Mouse (Mus musculus) thymus, adult 2 months (tissue): ENCODE results near the gene Cdh13.

Experiments
- CTCF ChIP-seq: fragments of 200-500 bp; IDR thresholded peaks from 2 replicates; pipeline ENCODE4 v1.5.1; 2012; ENCODE audit warnings: mild to moderate bottlenecking, control low read depth, low read length, moderate library complexity, borderline replicate concordance; ENCODE audit not compliant: control insufficient read depth, poor library complexity, insufficient read depth; ENCODE audit errors: extremely low read depth
- POLR2A ChIP-seq: fragments of 200-500 bp; IDR thresholded peaks from 2 replicates; pipeline ENCODE4 v1.6.1; 2012; ENCODE audit warnings: mild to moderate bottlenecking, low read length, control low read depth, moderate library complexity; ENCODE audit not compliant: control insufficient read depth, poor library complexity, insufficient read depth; ENCODE audit errors: extremely low read depth

DNA sequence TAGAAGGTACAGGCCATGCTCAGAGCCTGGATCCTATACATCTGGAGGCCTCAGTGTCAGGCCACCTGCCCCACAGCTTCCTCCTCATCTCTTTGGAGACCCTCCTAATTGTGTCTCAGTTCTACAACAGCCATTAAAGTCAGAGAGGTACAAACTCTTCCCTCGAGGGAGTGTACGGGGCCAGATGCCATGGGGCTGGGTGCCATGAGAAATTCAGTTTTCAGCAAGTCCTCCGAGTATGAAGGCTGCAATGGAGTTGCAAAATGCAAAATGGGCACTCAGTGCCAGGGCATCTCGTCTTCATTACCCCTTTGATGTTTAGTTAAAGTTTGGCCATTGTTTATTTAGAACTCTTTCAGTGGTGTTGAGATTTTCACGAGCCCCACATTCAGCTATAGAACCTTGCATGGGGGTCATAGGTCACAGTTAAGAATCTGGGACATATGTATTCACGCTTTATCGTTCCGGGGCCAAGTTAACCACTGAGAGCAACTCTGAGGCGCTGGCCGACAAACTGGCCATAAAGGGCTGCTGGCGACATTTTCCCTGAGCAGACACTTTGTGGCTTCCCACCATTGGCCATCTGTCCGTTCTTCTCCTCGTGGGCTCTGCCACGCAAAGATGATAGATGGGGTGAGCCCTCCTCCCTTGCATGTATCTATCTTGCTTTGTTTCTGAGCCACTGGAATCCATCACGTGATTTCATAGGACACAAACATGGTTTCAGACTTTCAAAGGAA, 681.7 kb downstream of the Cdh13 start:
- TF ChIP-seq CTCF (no peak), POLR2A (no peak)
